Mouse (Mus musculus): Measurements from ENCODE around the gene Zfyve1. TPM values are rescaled to one million over a fixed set of nuclear protein-coding genes. Genes with fewer than 3 reads are reported as not detected.
"Not testable (repeated sequence)": the region's sequence is repeated elsewhere in the genome, so short reads cannot be mapped to it uniquely, and the experiment has no call there.

Gene Zfyve1
- polyA plus RNA-seq, 1 experiment from 2014 or later: 27.5 TPM

GRCm38 (mm10) chr12:83622031-83622755 is 25.2 kb upstream of the Zfyve1 start:
- Histone ChIP-seq H3K4me2 (ENCODE audit: low read length) (no peak overlapping the region), H3K4me3 (replicated peaks; ENCODE audit: low read depth, low read length) (no peak overlapping the region), H3K36me3 (ENCODE audit: control insufficient read depth, insufficient read depth, low read length) (no peaks in the 10 kb centered on the region), H3K27me3 (ENCODE audit: control insufficient read depth, insufficient read depth, low read length) (no peaks in the 10 kb centered on the region), H3K9me3 (ENCODE audit: control insufficient read depth, low read length) (no peaks in the 10 kb centered on the region), H3K27ac (replicated peaks; ENCODE audit: low read depth, low read length) (no peak overlapping the region), H3K9ac (replicated peaks; ENCODE audit: low read length) (no peak overlapping the region), H3K4me1 (ENCODE audit: control insufficient read depth, insufficient read depth, low read length) (no peaks in the 10 kb centered on the region)
- ATAC-seq (ENCODE audit: low FRiP score, low TSS enrichment): no peak
- WGBS: 87% methylated on average over 6 of the region's 6 CpGs
- no peak for DNase-seq

DNA sequence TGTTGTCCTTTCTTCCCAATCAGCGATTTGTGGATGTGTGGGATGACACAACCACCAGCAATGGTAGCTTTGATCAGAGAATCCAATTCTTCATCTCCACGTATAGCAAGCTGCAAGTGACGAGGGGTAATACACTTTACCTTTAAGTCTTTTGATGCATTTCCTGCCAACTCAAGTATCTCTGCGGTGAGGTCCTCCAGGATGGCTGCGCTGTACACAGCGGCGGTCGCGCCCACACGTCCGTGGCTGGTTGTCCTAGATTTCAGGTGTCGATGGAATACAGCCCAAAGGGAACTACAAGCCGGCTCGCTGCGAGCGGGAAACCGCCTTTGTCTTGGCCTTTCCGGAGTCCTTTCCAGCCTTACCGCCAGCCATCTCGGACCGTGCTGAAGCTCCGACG is 23.7 kb upstream of the Zfyve1 start:
- not testable (repeated sequence) for DNase-seq; H3K4me2 ChIP-seq (ENCODE audit: low read length); H3K4me3 ChIP-seq (replicated peaks; ENCODE audit: low read depth, low read length)

GRCm38 (mm10) chr12:83618981-83619380 is 22.0 kb upstream of the Zfyve1 start:
- WGBS: 81% methylated on average over 2 of the region's 2 CpGs
- ATAC-seq (ENCODE audit: low FRiP score, low TSS enrichment) (no peak), DNase-seq (no peak)
- no peak overlapping the region for H3K4me2 ChIP-seq (ENCODE audit: low read length)
- H3K36me3 ChIP-seq (ENCODE audit: control insufficient read depth, insufficient read depth, low read length): no peaks in the 10 kb centered on the region
- H3K4me1 ChIP-seq (ENCODE audit: control insufficient read depth, insufficient read depth, low read length): no peaks in the 10 kb centered on the region
- H3K9me3 ChIP-seq (ENCODE audit: control insufficient read depth, low read length): no peaks in the 10 kb centered on the region
- H3K4me3 ChIP-seq (replicated peaks; ENCODE audit: low read depth, low read length): no peak overlapping the region
- no peaks in the 10 kb centered on the region for H3K27me3 ChIP-seq (ENCODE audit: control insufficient read depth, insufficient read depth, low read length)
- H3K27ac ChIP-seq (replicated peaks; ENCODE audit: low read depth, low read length): no peak overlapping the region
- no peak overlapping the region for H3K9ac ChIP-seq (replicated peaks; ENCODE audit: low read length)

More for the DNA sequence above, 23.7 kb upstream of the Zfyve1 start:
- not testable (repeated sequence) for ATAC-seq (ENCODE audit: low FRiP score, low TSS enrichment); H3K27ac ChIP-seq (replicated peaks; ENCODE audit: low read depth, low read length); H3K9ac ChIP-seq (replicated peaks; ENCODE audit: low read length); H3K9me3 ChIP-seq (ENCODE audit: control insufficient read depth, low read length); H3K27me3 ChIP-seq (ENCODE audit: control insufficient read depth, insufficient read depth, low read length); H3K4me1 ChIP-seq (ENCODE audit: control insufficient read depth, insufficient read depth, low read length); H3K36me3 ChIP-seq (ENCODE audit: control insufficient read depth, insufficient read depth, low read length)
- 64% methylated on average over 23 of the region's 23 CpGs for WGBS

- H3K4me3 ChIP-seq (replicated peaks; ENCODE audit: low read depth, low read length): no peak overlapping the region
- H3K4me2 ChIP-seq (ENCODE audit: low read length): no peak overlapping the region
- ATAC-seq (ENCODE audit: low FRiP score, low TSS enrichment) (no peak), DNase-seq (no peak)
- no peaks in the 10 kb centered on the region for H3K4me1 ChIP-seq (ENCODE audit: control insufficient read depth, insufficient read depth, low read length)
- no peak overlapping the region for H3K27ac ChIP-seq (replicated peaks; ENCODE audit: low read depth, low read length)
- H3K36me3 ChIP-seq (ENCODE audit: control insufficient read depth, insufficient read depth, low read length): no peaks in the 10 kb centered on the region
- no peak overlapping the region for H3K9ac ChIP-seq (replicated peaks; ENCODE audit: low read length)
- 96% methylated on average over 5 of the region's 5 CpGs for WGBS
- H3K27me3 ChIP-seq (ENCODE audit: control insufficient read depth, insufficient read depth, low read length): no peaks in the 10 kb centered on the region
- H3K9me3 ChIP-seq (ENCODE audit: control insufficient read depth, low read length): no peaks in the 10 kb centered on the region
Observed at GRCm38 (mm10) chr12:83617261-83617660, 20.2 kb upstream of the Zfyve1 start.

DNA sequence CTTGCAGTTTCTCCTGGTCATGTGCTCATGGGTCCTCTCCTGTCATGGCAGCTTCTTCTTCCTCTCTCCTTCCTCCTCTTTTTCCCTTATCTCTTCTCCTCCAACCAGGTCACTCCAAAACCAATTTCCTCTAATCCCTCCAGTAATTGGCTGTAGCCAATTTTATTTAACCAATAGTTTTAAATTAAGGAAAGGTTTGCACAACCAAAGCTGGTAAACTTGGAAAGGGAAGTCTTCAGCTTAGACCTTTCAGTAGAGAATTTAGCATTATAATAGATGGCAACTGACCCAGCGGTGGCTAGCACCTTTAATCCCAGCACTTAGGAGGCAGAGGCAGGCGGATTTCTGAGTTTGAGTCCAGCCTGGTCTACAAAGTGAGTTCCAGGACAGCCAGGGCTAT is 9.4 kb upstream of the Zfyve1 start:
- H3K4me2 ChIP-seq (ENCODE audit: low read length); H3K9ac ChIP-seq (replicated peaks; ENCODE audit: low read length); H3K27ac ChIP-seq (replicated peaks; ENCODE audit: low read depth, low read length); H3K4me1 ChIP-seq (ENCODE audit: control insufficient read depth, insufficient read depth, low read length); H3K9me3 ChIP-seq (ENCODE audit: control insufficient read depth, low read length); H3K4me3 ChIP-seq (replicated peaks; ENCODE audit: low read depth, low read length); H3K36me3 ChIP-seq (ENCODE audit: control insufficient read depth, insufficient read depth, low read length); DNase-seq; ATAC-seq (ENCODE audit: low FRiP score, low TSS enrichment); H3K27me3 ChIP-seq (ENCODE audit: control insufficient read depth, insufficient read depth, low read length): not testable (repeated sequence)
- WGBS: 88% methylated on average over 2 of the region's 2 CpGs

- no peak overlapping the region for H3K4me2 ChIP-seq (ENCODE audit: low read length)
- H3K9me3 ChIP-seq (ENCODE audit: control insufficient read depth, low read length): no peaks in the 10 kb centered on the region
- no peaks in the 10 kb centered on the region for H3K27me3 ChIP-seq (ENCODE audit: control insufficient read depth, insufficient read depth, low read length)
- H3K4me3 ChIP-seq (replicated peaks; ENCODE audit: low read depth, low read length): no peak overlapping the region
- no peak overlapping the region for H3K27ac ChIP-seq (replicated peaks; ENCODE audit: low read depth, low read length)
- whole genome bisulfite sequencing: 88% methylated on average over 5 of the region's 5 CpGs
- H3K9ac ChIP-seq (replicated peaks; ENCODE audit: low read length): no peak overlapping the region
- ATAC-seq (ENCODE audit: low FRiP score, low TSS enrichment): no peak
- no peaks in the 10 kb centered on the region for H3K36me3 ChIP-seq (ENCODE audit: control insufficient read depth, insufficient read depth, low read length)
- H3K4me1 ChIP-seq (ENCODE audit: control insufficient read depth, insufficient read depth, low read length): no peaks in the 10 kb centered on the region
- no peak for DNase-seq
Observed at GRCm38 (mm10) chr12:83602285-83602684, 5.3 kb upstream of the Zfyve1 start.

GRCm38 (mm10) chr12:83597881-83598280 is 859 bp upstream of the Zfyve1 start:
- Histone ChIP-seq H3K27me3 (ENCODE audit: control insufficient read depth, insufficient read depth, low read length) (no peaks in the 10 kb centered on the region), H3K4me2 (ENCODE audit: low read length) (no peak overlapping the region), H3K9ac (replicated peaks; ENCODE audit: low read length) (no peak overlapping the region), H3K27ac (replicated peaks; ENCODE audit: low read depth, low read length) (no peak overlapping the region), H3K4me1 (ENCODE audit: control insufficient read depth, insufficient read depth, low read length) (peaks cover 23% of the 10 kb centered on the region), H3K9me3 (ENCODE audit: control insufficient read depth, low read length) (no peaks in the 10 kb centered on the region), H3K36me3 (ENCODE audit: control insufficient read depth, insufficient read depth, low read length) (peaks cover 17% of the 10 kb centered on the region; the same call in 1 of the 2 replicates), H3K4me3 (replicated peaks; ENCODE audit: low read depth, low read length) (no peak overlapping the region)
- ATAC-seq (ENCODE audit: low FRiP score, low TSS enrichment) (no peak), DNase-seq (no peak)
- WGBS: 81% methylated on average over 2 of the region's 2 CpGs

DNA sequence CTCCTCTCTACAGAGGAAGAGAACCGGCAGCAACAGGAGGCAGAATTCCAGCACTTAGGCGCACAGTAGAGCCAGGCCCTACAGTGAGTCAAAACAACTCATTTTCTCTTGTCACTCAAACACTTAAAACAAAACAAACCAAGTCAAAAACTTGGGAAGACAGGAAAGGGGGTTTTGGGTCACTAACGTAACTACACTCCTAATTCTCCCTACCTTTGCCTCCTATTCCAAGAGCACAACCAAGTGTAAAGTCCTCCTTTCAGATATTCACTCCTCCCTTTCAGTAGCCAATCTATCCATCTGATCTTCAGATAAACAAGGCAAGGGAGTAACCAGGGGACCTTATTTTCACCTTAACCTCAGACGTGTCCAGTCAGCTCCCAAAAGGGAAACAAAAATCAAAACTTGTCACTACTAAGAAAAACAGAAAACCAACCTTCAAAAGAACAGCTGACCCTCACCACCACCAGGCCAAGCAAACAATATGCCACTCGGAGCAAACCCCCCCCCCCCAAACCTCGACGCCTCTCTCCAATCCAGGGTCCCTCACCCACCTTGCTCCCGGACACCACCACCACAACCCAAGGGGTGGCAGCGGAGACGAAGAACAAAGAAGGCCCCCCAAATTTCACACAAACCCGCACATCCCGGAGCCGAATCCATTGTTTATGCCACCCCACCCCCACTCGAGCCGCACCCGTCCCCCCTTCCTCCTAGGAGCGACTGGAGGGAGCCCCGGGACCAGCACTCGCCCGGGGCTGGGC is 649 bp downstream of the Zfyve1 start:
- H3K4me3 ChIP-seq (replicated peaks; ENCODE audit: low read depth, low read length): peak overlapping the region; percentile 91
- WGBS: 5% methylated on average over 20 of the region's 20 CpGs
- H3K9ac ChIP-seq (replicated peaks; ENCODE audit: low read length): peak overlapping the region; percentile 98
- H3K9me3 ChIP-seq (ENCODE audit: control insufficient read depth, low read length): no peaks in the 10 kb centered on the region
- ATAC-seq (ENCODE audit: low FRiP score, low TSS enrichment): no peak
- peaks cover 29% of the 10 kb centered on the region for H3K36me3 ChIP-seq (ENCODE audit: control insufficient read depth, insufficient read depth, low read length)
- H3K4me2 ChIP-seq (ENCODE audit: low read length): peak overlapping the region; percentile 64
- DNase-seq: peak; percentile 16
- H3K4me1 ChIP-seq (ENCODE audit: control insufficient read depth, insufficient read depth, low read length): peaks cover 23% of the 10 kb centered on the region
- no peaks in the 10 kb centered on the region for H3K27me3 ChIP-seq (ENCODE audit: control insufficient read depth, insufficient read depth, low read length)
- H3K27ac ChIP-seq (replicated peaks; ENCODE audit: low read depth, low read length): peak overlapping the region; percentile 94
